Mouse (Mus musculus) left cerebral cortex, adult 9 months (tissue): ENCODE measurements around the gene Gm28845.

ENCODE experiments used
- DNase-seq, 2 experiments: peaks; one replicate each; pipeline ENCODE4 v3.0.0; 2022; ENCODE audit warnings: low spot score in 2 of 2

The Gm28845 gene

DNA sequence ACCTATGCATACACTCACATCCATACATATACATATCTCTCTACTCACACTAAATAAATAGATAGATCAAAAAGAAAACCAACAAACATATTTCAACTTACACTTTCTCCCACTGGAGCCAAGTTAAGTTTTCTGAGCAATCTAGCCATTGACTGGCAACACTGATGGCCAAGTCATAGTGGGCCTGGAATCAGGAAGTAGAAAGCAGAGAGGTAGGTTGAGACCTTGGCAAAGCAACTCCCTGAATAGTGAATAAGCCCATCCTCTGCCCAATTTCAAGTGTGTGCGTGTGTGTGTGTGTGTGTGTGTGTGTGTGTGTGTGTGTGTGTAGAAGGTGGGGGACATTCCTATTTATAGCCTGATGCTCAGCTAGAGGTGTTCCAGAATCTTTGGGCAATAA lies at the start of gene Gm28845:
Gene Gm28845, minus strand, starts transcription at position 121 of the 400 bp plus-strand sequence.
- DNase-seq, result no peak

DNA sequence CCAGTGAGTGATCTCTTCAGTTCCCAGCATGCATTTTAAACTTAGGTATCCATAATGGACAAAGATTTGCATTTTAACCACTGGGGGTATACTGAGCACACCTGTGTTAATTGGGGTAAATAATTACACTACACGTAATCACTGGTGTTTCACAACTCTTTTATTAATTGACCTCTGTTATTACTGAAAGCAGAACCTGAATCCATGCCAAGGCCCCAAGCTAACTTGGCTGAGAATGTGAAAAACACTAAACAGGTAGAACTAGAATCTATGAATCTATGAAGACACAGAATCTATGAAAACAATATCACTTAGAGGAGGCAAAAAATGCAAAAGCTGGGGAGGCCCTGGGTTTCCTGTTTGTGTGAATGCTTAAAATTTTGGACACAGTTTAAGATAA lies 48.1 kb upstream of the Gm28845 start:
- no peak for DNase-seq

DNA sequence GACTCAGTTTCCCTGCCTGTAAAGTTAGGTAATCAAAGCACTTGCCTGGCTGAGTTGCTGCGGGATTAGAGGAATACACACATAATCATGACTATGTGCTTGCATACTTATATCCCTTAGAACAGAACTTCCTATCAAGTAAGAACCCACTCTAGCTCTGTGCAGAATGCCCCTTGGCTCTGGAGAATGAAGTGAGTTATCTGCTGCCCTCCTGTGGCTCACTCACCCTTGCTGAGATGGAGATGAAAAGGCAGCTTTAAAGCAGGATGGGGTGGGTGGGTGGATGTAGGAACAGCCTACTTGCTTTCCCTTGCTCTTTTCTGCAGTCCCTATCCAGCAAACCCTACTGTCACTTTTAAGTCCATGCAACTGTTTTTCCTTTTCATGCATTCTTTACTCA lies 42.9 kb upstream of the Gm28845 start:
- no peak for DNase-seq

DNA sequence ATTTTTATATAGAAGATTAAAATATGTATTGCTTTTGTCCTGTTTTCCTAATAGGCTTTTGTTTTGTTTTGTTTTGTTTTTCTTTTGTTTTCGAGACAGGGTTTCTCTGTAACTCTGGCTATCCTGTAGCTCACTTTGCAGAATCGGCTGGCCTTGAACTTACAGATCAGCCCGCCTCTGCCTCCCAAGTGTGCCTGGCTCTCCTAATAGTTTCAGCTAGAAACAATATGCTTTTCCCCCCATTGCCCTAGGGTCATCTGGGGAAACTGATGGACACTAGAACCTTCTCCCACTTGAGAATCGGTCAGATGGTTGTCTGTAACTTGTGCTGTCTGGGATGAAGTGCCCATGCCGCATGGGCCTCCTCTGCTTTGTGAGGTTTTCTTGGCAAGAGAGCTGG lies 36.8 kb upstream of the Gm28845 start:
- no peak for DNase-seq

DNA sequence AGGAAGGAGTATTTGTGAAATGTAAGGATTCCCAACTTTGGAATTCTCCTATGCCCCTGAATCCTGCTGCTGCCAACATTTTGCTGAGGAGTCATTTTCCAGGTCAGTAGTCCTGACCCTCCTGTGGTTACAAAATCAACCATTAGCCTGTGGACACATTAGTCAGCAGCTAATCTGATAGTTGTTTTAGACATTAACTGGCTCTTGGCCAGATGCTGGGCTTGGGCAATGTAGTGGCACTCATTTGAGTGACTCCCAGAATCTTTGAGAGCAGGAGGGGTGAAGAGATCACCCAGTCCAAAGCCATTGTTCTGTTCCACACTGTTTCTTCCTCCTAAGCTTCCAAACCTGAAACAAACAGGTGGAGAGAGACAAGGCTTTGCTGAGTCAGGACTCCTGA lies 35.5 kb upstream of the Gm28845 start:
- no peak for DNase-seq

DNA sequence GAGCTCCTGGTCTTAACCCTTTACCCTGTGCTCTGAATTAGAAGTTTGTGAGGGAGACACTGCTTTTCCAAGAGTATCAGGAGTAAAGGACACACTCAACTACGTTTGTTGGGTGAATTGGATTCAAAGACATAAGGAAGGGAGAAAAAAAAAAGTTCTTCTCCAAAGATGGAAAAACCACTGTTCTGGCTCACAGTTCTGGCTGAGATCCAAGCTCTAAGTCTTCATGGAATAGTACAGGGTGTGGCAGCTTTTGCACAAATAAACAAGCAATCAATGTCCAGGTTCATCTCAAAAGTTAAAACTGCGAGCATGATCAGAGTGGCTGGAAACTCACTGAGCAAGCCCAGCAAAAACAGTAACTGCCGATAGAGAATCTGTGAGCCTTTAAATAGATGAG lies 28.6 kb upstream of the Gm28845 start:
- no peak for DNase-seq

DNA sequence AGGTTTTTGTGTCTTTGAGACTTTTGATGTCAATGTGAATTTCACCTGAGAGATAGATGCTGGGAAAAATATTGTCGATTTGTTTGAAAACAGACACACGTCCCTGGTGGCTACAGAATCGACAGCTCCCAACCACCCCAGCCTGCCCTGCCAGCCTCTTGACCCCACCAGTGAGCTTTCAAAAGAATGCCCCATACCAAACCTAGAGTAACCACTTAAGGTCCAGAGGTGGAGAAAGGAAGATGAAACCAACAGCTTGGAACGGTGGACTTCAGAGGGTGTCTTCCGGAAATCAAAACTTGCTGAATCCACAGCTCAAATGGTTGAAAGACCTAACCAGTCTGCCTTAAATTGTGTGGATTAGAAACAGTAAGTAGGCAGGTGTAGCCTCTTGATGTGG lies 28.0 kb upstream of the Gm28845 start:
- no peak for DNase-seq

DNA sequence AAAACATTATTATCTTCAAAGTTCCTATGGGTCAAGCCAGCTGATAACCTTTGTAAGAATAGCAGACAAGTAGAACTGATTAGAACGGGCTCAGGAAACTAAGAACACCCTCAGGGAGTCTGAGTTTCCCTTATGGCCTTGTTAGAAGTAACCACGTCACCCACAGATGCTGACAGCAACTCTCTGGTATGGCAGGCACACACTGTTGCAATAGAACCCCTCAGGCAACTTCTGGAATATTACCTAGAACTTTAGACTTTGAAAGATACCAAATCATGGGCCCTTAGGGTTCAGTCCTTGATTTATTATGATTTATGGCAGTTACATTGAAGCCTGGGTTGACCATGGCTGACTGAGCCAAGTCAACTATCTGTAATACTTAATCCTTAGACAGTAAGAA lies 27.2 kb upstream of the Gm28845 start:
- no peak for DNase-seq

DNA sequence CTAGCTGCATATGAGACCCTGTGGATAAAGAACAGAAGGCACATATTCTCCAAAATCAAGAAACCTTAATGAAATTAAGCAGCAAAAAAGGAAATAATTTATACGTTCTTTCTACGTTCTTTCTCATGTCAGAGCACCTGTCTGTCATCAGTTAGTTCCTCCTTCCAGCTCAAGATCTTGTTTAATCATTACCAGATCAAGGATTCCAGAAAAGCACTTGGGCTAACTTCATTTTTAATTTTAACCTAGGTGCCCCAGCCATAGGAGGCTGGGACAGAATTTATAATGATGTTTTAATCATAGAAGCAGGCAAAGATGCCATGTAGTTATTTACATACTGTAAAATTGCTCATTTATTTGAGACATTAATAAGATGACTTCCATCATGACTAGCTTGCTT lies 25.4 kb upstream of the Gm28845 start:
- no peak for DNase-seq

DNA sequence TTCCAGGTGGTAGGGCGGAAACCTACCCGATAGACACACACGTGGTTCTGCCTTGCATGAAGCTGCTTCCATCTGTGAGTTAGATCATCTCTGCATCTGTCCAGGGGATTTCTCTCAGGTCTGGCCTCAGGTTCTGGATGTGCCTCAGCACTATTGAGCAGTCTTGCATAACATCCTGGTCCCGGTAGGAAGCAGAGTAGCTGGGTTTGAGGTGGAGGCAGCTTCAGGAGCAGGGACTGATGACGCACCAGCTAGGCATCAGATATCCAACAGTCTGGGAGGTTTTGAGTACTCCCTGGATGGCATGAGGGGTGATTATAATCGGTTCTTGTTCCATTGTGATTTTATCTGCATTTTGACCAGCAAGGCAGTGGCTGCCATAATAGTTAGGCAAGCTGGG lies 18.2 kb upstream of the Gm28845 start:
- no peak for DNase-seq

DNA sequence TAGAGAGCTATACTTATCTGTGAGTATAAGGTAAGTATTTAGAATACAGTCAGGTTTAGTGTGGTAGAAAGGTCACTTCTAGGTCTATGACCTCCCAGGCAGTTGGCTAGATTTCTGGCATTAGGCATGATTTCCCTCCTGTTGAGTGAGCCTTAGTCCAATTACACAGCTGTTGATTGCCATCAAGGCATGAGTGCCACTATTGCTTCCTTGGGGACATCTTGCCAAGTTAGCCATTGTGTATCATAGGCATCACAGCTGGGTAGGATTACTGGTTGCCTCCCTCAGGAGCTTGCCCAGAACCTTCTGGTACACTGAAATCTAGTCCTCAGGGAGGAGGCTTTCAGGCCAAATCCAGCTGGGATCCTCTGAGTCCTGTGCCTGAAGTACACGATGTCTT lies 13.5 kb upstream of the Gm28845 start:
- no peak for DNase-seq

DNA sequence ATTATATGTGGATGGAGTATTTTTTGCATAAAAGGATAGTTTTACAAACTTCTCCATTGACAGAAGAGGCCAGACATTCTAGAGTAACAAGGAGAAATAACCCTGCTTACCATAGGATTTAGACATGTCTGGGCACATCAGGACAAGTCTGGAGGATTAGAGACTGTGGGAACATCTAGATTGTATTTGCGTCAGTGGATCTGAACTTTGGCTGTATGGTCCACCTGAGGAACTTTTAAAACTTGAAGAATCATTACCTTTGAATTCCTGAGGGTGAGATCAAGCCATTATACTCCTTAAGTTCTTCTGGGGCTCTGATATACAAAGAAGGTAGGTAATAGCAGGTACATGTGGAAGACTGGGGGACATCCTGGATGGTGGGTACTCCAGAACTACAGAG lies 12.3 kb upstream of the Gm28845 start:
- DNase-seq, result no peak

DNA sequence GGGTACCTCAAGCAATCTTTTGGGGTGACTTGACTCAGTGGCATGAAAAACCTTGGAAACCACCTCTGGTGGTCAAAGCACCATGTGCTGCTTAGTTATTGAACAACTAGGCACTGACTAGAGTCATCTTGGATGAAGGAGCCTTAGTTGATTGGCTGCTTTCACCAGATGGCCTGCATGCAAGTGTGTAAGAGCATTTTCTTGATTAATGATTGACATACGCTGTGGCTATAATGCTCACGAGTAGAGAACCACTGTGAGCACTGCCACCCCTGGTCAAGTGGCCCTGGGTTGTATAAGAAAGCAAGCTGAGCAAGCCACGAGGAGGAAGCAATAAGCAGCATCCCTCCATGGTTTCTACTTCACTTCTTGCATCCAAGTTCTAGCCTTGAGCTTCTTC lies 10.9 kb upstream of the Gm28845 start:
- DNase-seq, result no peak

DNA sequence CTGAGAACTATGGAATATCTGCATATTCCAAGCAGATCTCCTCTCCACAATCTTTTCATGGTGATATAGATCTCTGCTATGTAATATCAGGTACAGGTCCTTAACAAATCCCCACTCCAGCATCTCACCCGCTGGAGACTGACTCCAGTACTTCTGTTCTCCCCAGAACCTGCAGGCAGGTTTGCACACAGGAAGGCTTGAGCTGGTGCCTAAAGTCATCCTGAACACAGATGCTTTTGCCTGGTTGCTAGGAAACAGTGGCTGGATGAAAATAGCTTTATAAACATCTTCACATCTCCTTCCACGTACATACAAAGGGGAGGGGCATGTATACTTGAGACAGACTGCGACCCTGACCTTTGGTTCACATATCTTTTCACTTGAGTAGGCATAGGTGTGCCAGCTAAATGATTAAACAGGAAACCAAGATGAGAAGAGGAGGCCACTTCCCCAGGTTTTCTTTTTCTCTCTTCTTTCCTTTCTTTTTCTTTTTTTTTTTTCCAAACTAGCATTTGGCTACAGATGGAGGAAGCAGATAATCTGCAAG lies 10.3 kb upstream of the Gm28845 start:
- peak in 1 of 2 experiments; percentile 19 for DNase-seq

DNA sequence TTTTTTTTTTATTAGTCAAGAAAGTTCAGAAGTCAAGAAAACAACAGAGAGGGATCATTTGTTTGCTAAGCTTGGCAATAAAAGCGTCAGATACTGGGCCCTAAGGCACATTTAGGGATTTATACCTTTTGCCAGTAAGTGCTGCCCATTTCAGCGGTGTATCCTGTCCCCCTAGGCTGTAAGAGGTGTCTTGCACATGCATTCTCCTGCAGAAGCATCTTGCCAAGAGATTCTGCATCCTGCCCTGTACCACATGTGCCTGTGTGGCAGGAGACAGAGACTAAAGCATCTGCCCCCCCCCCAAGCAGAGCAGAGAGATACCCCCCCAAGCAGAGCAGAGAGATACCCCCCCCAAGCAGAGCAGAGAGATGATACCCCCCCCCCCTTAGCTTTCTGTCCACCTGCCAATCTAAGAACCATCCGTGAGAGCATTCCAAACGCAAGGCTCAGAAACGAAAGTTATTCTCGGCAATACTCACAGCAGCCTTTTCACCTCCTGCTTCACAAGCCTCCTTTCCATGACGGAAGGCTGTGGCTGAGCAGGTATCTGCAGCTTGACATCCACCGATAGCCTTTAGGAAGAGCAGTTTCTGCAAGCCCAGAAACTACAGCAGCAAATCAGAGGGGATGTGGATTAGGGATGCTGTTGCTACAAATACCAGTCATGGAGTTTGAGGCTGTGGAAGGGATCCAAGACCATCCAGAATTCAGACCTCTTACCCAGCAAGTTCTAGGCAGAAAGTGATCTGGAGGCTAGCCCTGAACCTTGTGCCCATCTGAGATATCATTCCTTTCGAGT lies 3.4 kb upstream of the Gm28845 start, which contains the start of gene D630023F18Rik:
Gene D630023F18Rik, minus strand, starts transcription at position 641 of the 799 bp plus-strand sequence.
- peak in 1 of 2 experiments; percentile 54 for DNase-seq

DNA sequence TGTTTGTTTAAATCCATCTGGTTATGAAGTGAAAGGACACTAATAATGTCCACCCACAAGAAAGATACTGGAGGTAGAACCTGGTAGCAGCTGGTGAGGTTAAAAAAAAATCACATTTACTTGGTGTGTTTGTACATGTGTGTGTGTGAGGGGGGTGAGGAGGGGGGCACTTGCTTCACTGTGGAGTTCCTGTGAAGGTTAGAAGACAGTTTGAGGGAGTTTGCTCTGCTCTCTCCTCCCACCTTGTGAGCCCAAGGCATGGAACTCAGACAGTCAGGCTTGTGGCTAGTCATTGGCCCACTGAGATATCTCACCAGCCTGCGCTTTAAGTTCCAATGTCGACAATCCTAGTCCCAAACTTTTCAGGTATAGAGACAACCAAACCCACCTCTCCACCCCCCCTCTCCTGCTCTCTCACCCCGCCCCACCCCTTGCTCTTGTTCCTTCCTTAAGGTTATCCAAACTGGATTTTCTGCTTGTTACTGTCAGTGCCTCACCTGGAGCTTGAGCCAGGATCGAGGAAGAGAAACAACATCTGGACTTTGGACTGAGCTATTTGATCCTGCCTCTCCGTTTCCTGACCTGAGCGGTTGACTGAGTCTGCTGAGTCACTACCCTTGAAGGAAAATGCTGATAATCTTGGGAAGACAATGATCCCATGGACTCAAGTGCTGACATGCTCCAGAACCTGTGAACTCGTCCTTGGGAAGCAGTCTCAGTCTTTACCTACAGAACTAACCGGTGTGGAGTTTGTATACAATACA lies 1.0 kb downstream of the Gm28845 start:
- DNase-seq, result no peak

DNA sequence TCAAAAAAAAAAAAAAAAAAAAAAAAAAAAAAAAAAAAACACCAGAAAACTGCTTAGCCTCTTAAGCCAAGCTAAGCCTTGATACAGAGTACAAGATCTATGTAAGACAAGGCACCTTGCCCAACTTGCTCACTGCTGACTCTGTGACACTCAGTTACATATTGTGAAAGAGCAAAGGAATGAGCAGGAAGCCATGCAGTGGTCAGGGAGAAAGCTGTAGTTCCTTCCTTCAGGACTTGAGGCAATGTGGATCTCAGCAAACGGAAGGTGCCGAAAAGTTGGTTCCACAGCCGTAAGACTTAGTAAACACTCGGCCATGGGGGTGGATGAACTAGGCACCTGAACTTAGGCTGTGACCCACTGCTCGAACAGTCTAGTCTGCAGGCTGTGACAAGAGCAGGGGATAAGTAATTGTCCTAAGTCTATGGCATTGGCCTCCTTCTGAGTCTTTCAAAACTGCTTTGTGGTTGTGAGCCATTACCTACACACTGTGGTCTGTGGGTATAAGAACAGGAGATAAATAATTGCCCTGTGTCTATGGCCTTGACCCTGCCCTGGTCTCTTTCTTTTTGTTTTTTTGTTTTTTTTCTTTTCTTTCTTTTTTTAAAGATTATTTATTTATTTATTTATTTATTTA lies 5.7 kb downstream of the Gm28845 start:
- no peak for DNase-seq

DNA sequence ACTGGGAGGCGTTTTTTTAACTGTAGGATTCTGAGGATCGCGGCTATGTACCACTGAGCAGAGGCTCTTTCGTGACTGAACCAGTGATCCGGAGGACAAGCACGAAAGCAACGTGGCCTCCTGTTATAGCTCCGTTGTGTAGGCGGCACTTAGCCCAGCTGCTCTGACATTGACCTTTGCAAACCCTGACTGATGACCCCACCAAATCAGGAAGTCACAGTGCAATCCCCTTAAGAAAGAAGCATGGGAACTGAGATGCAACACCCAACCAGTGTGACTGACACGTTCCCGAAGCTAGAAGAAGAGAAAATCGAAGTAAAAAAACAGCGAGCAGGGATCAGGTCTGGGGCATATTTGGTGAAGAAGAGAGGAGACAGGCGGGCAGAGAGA lies 6.6 kb downstream of the Gm28845 start:
- DNase-seq, result no peak

DNA sequence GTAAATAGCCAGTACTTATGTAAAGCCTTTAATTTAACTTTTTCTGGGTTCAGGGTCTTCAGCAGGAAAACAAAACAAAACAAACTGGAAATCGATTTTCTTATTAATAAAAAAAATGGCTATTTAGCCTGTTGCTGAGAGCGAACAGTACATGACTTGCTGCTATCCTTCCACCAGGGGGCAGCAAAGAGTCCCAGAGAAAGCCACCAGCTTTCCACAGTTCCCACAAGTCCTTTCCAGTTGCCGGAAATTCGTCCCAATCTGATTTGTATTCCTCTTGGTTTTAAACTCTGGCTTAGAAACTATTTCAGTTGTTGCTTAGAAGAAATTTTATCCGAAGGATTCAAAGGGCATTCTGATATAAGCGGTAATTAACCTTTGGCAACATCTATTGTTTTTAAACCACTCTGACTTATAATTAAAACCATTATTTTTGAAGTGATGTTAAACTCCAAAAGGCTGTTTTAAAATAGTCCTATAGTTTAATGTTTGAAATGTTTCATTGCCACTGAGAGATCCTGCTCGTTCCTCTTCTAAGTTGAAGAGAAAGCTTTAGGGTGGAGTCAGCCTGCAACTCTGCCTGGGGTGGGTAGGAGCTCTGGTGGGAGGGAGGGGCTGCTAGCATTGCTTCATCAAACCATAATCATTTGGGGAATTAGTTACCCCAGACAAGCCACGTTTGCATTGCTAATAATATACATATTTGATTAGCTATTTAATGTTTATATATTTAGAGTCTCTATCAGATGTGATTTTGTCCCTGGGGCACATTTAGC lies 7.1 kb downstream of the Gm28845 start:
- DNase-seq, result peak; percentile 22 to 66

DNA sequence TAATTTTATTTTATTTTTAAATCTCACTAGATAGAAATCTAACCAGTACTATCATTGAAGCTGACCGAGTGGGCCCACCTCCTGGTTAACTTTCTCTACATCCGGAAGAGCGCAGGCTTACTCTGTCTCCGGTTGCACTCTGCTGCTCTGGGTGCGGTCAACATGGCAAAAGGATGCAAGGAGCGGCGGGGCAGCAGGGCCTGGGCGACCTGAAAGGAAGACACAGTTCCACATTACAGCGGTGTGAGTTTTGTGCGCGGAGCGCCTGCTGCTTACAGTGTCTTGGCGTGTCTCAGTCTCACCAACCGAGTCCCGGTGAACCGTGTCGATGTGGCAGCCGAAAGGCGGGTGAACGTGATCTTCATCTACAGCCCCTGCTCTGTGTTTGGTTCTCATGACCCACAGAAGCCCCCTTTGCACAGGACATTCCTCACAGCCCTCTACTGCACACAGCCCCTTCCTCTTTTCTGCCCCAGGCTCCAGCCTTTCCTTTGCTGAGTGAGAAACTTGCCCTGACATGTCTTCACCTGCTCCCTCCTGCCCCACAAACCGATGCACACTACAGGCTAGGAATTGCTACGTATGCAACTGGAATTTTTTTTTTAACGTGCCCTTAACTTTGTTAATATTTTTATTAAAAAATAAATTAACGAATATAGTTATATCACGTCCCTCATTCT lies 9.5 kb downstream of the Gm28845 start:
- no peak for DNase-seq

DNA sequence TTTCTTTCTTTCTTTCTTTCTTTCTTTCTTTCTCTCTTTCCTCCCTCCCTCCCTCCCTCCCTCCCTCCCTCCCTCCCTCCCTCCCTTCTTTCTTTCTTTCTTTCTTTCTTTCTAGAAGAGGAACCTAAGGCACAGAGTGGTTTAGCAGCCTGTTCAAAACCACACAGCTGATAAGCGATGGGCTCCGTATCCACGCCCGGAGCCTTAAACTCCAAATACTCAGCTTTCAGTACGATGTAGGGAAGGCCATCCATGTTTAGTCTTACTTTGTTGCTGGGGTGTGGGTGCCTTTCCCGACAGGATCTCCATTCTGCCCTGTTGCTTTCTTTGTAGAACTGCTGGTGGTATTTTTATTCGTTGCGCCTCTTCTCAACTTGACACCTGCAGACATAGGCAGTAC lies 10.2 kb downstream of the Gm28845 start:
- DNase-seq, result no peak
